Mouse (Mus musculus) thymus, adult 2 months (tissue): Measurements from ENCODE around the gene Tusc2.

ENCODE experiments used
- CTCF ChIP-seq: fragments of 200-500 bp; IDR thresholded peaks from 2 replicates; pipeline ENCODE4 v1.5.1; 2012; ENCODE audit warnings: mild to moderate bottlenecking, control low read depth, low read length, moderate library complexity, borderline replicate concordance; ENCODE audit not compliant: control insufficient read depth, poor library complexity, insufficient read depth; ENCODE audit errors: extremely low read depth
- POLR2A ChIP-seq: fragments of 200-500 bp; IDR thresholded peaks from 2 replicates; pipeline ENCODE4 v1.6.1; 2012; ENCODE audit warnings: mild to moderate bottlenecking, low read length, control low read depth, moderate library complexity; ENCODE audit not compliant: control insufficient read depth, poor library complexity, insufficient read depth; ENCODE audit errors: extremely low read depth

- TF ChIP-seq CTCF = no peak
- TF ChIP-seq POLR2A = no peak
These were observed 15.5 kb downstream of the Tusc2 start, which contains the start of gene Naa80 for GRCm38 (mm10) chr9:107578587-107578986.
